Mouse (Mus musculus) kidney, adult 2 months (tissue): ENCODE measurements at regions not wholly inside any gene's neighbourhood (a gene's known extent, or its start where the extent isn't known, plus 50 kb on each side); places are given as distances from the start of the nearest gene placed in this dataset.

Experiments used
- CTCF ChIP-seq: fragments of 200-500 bp; conservative IDR thresholded peaks from 2 replicates; pipeline ENCODE4 v1.5.1; 2011; ENCODE audit warnings: low read depth, mild to moderate bottlenecking, control low read depth, low read length, moderate library complexity, mixed read lengths; ENCODE audit not compliant: insufficient read depth, insufficient read length
- POLR2A ChIP-seq: fragments of 200-500 bp; IDR thresholded peaks from one replicate; pipeline ENCODE4 v1.6.1; 2011; ENCODE audit warnings: low read depth, low read length, control low read depth

GRCm38 (mm10) chr8:76768302-76768701, 130.9 kb upstream of the Nr3c2 start:
- no peak for TF ChIP-seq CTCF
- TF ChIP-seq POLR2A: no peak
